Mouse (Mus musculus): ENCODE data around the gene Ank2. TPM values are rescaled to one million over a fixed set of nuclear protein-coding genes. Genes with fewer than 3 reads are reported as not detected.

Gene Ank2
- 37.0 and 45.6 TPM in 2 replicates for polyA plus RNA-seq (2014; fragmentation: Nextera tagmentation; extraction: Ambion mirVana)

GRCm38 (mm10) chr3:127498742-127499400 lies at the start of gene Ank2:
TSS of gene Ank2 (minus strand) at chr3:127499350.
- peak within 1 kb of the TSS; percentile 57 for H3K4me3 ChIP-seq (ENCODE audit: low read depth, low read length)
- ATAC-seq (replicated peaks; ENCODE audit: low FRiP score, low TSS enrichment, low read depth) (peak; percentile 74), DNase-seq (ENCODE audit: low spot score) (peak; percentile 79)
- peak within 1 kb of the TSS; percentile 100 for H3K4me2 ChIP-seq (ENCODE audit: low read length)
- no peaks in the 10 kb centered on the region for H3K4me1 ChIP-seq (replicated peaks; ENCODE audit: control insufficient read depth, insufficient read depth, low read length)
- H3K9me3 ChIP-seq (ENCODE audit: control insufficient read depth, low read length): no peaks in the 10 kb centered on the region
- peaks cover 27% of the 10 kb centered on the region for H3K27me3 ChIP-seq (replicated peaks; ENCODE audit: control insufficient read depth, insufficient read depth, low read length)
- H3K27ac ChIP-seq (ENCODE audit: low read depth): no peak within 1 kb of the TSS
- H3K36me3 ChIP-seq (ENCODE audit: control insufficient read depth, insufficient read depth, low read length): no peaks in the 10 kb centered on the region
- peak within 1 kb of the TSS; percentile 44 for H3K9ac ChIP-seq (ENCODE audit: low read length)
- under 1% methylated on average over 62 of the region's 62 CpGs for WGBS

DNA sequence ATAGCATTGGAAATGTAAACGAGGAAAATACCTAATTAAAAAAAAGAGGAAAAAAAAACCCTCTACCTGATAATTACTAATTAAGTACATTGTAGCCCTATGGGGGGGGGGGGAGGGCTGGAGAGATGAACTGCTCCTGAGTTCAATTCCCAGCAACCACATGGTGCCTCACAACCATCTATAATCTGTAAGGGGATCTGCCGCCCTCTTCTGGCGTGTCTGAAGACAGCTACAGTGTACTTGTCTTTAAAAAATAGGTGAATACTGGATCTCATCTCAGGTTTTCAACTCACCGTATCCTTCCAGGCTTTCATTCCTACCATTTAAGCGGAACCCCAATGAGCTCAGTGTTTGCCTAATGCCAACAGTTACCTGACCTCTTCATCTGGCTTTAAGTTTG lies 48.7 kb upstream of the Ank2 start:
- WGBS: 43% methylated on average over 5 of the region's 5 CpGs
- Histone ChIP-seq H3K4me2 (ENCODE audit: low read length) (no peak overlapping the region), H3K27ac (ENCODE audit: low read depth) (no peak overlapping the region), H3K9ac (ENCODE audit: low read length) (no peak overlapping the region), H3K27me3 (replicated peaks; ENCODE audit: control insufficient read depth, insufficient read depth, low read length) (no peaks in the 10 kb centered on the region), H3K36me3 (ENCODE audit: control insufficient read depth, insufficient read depth, low read length) (peaks cover 40% of the 10 kb centered on the region), H3K9me3 (ENCODE audit: control insufficient read depth, low read length) (no peaks in the 10 kb centered on the region), H3K4me3 (ENCODE audit: low read depth, low read length) (no peak overlapping the region), H3K4me1 (replicated peaks; ENCODE audit: control insufficient read depth, insufficient read depth, low read length) (peaks cover 5% of the 10 kb centered on the region; the same call in 1 of the 2 replicates)
- ATAC-seq (replicated peaks; ENCODE audit: low FRiP score, low TSS enrichment, low read depth) (no peak), DNase-seq (ENCODE audit: low spot score) (peak; percentile 55)

- DNase-seq (ENCODE audit: low spot score) (no peak), ATAC-seq (replicated peaks; ENCODE audit: low FRiP score, low TSS enrichment, low read depth) (no peak)
- Histone ChIP-seq H3K9me3 (ENCODE audit: control insufficient read depth, low read length) (no peaks in the 10 kb centered on the region), H3K27me3 (replicated peaks; ENCODE audit: control insufficient read depth, insufficient read depth, low read length) (no peaks in the 10 kb centered on the region), H3K4me3 (ENCODE audit: low read depth, low read length) (no peak overlapping the region), H3K9ac (ENCODE audit: low read length) (no peak overlapping the region), H3K36me3 (ENCODE audit: control insufficient read depth, insufficient read depth, low read length) (peaks cover 62% of the 10 kb centered on the region), H3K27ac (ENCODE audit: low read depth) (no peak overlapping the region), H3K4me2 (ENCODE audit: low read length) (no peak overlapping the region), H3K4me1 (replicated peaks; ENCODE audit: control insufficient read depth, insufficient read depth, low read length) (no peaks in the 10 kb centered on the region)
- WGBS: 26% methylated on average over 5 of the region's 5 CpGs
These were observed 45.5 kb upstream of the Ank2 start for GRCm38 (mm10) chr3:127544610-127545121.

- Histone ChIP-seq H3K27ac (ENCODE audit: low read depth) (no peak overlapping the region), H3K4me3 (ENCODE audit: low read depth, low read length) (no peak overlapping the region), H3K9me3 (ENCODE audit: control insufficient read depth, low read length) (no peaks in the 10 kb centered on the region), H3K4me2 (ENCODE audit: low read length) (no peak overlapping the region), H3K9ac (ENCODE audit: low read length) (no peak overlapping the region), H3K36me3 (ENCODE audit: control insufficient read depth, insufficient read depth, low read length) (peaks cover 68% of the 10 kb centered on the region), H3K4me1 (replicated peaks; ENCODE audit: control insufficient read depth, insufficient read depth, low read length) (no peaks in the 10 kb centered on the region), H3K27me3 (replicated peaks; ENCODE audit: control insufficient read depth, insufficient read depth, low read length) (no peaks in the 10 kb centered on the region)
- DNase-seq (ENCODE audit: low spot score) (no peak), ATAC-seq (replicated peaks; ENCODE audit: low FRiP score, low TSS enrichment, low read depth) (no peak)
- WGBS: 84% methylated on average over 4 of the region's 4 CpGs
These were observed 44.8 kb upstream of the Ank2 start for GRCm38 (mm10) chr3:127543976-127544375.

DNA sequence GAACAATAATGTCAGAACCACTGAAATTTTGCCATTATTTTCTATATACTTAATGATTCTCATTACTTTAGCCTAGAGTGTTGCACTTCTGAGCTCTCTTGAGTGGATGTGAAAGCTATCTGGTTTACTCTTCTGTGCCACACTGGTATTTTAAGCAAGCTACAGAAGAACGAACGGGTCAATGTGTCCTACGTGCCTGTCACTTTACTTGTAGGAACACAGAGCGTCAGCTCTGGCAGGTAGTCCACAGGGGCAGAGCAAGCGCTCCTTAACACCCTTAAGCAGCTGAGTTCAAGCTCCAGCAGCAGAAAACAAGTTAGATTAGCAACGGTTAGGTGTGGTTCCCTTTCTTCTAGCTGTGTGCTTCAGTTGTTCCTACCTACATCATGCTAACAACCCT lies 40.0 kb upstream of the Ank2 start:
- WGBS: 72% methylated on average over 6 of the region's 6 CpGs
- Histone ChIP-seq H3K27me3 (replicated peaks; ENCODE audit: control insufficient read depth, insufficient read depth, low read length) (no peaks in the 10 kb centered on the region), H3K4me2 (ENCODE audit: low read length) (no peak overlapping the region), H3K9me3 (ENCODE audit: control insufficient read depth, low read length) (no peaks in the 10 kb centered on the region), H3K4me3 (ENCODE audit: low read depth, low read length) (no peak overlapping the region), H3K36me3 (ENCODE audit: control insufficient read depth, insufficient read depth, low read length) (peaks cover 59% of the 10 kb centered on the region), H3K9ac (ENCODE audit: low read length) (no peak overlapping the region), H3K27ac (ENCODE audit: low read depth) (no peak overlapping the region), H3K4me1 (replicated peaks; ENCODE audit: control insufficient read depth, insufficient read depth, low read length) (no peaks in the 10 kb centered on the region)
- no peak for ATAC-seq (replicated peaks; ENCODE audit: low FRiP score, low TSS enrichment, low read depth)
- DNase-seq (ENCODE audit: low spot score): no peak

DNA sequence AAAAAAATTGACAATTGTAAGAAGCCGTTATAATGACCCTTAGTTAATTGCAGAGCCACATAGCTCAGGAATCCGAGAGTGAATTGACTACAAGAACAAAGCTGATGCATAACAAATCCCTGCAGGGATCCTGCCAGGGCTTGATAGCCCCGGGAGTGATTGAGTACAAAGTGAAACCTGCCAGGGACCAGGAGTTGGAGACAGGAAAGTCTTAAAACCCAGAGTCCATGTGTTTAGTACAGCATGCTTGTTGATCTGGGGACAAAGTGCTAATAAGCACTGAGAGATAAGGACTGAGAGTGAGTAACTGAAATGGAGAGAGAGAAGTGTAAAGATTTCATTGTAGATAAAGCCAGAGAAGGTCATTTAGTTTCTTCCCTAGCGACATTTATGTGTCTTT lies 31.1 kb upstream of the Ank2 start:
- H3K4me3 ChIP-seq (ENCODE audit: low read depth, low read length): no peak overlapping the region

DNA sequence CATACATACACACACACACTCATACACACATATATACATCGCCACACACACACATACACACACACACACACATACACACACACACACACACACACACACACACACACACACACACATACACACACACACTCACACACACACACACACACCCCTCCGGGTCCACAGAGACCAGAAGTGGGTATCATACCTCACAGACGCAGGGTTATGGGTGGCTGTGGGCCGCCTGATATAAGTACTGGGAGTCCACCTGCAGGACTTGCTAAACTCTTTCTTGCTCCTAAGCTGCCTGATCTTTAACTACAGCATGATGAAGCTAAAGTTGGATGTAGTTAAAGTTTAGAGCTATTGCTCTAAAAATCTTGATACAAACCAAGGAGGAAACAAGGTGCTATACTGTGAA lies 30.7 kb upstream of the Ank2 start:
- no peaks in the 10 kb centered on the region for H3K36me3 ChIP-seq (ENCODE audit: control insufficient read depth, insufficient read depth, low read length)
- ATAC-seq (replicated peaks; ENCODE audit: low FRiP score, low TSS enrichment, low read depth) (no peak), DNase-seq (ENCODE audit: low spot score) (no peak)
- no peak overlapping the region for H3K27ac ChIP-seq (ENCODE audit: low read depth)
- no peaks in the 10 kb centered on the region for H3K9me3 ChIP-seq (ENCODE audit: control insufficient read depth, low read length)
- H3K4me1 ChIP-seq (replicated peaks; ENCODE audit: control insufficient read depth, insufficient read depth, low read length): no peaks in the 10 kb centered on the region
- H3K9ac ChIP-seq (ENCODE audit: low read length): no peak overlapping the region
- H3K27me3 ChIP-seq (replicated peaks; ENCODE audit: control insufficient read depth, insufficient read depth, low read length): no peaks in the 10 kb centered on the region
- WGBS: 86% methylated on average over 4 of the region's 4 CpGs
- no peak overlapping the region for H3K4me3 ChIP-seq (ENCODE audit: low read depth, low read length)
- no peak overlapping the region for H3K4me2 ChIP-seq (ENCODE audit: low read length)

More for the DNA sequence above, 31.1 kb upstream of the Ank2 start:
- ATAC-seq (replicated peaks; ENCODE audit: low FRiP score, low TSS enrichment, low read depth) (no peak), DNase-seq (ENCODE audit: low spot score) (no peak)
- no peak overlapping the region for H3K9ac ChIP-seq (ENCODE audit: low read length)
- no peaks in the 10 kb centered on the region for H3K27me3 ChIP-seq (replicated peaks; ENCODE audit: control insufficient read depth, insufficient read depth, low read length)
- WGBS: 14% methylated on average over 4 of the region's 4 CpGs
- no peak overlapping the region for H3K27ac ChIP-seq (ENCODE audit: low read depth)
- no peaks in the 10 kb centered on the region for H3K36me3 ChIP-seq (ENCODE audit: control insufficient read depth, insufficient read depth, low read length)
- no peak overlapping the region for H3K4me2 ChIP-seq (ENCODE audit: low read length)
- H3K4me1 ChIP-seq (replicated peaks; ENCODE audit: control insufficient read depth, insufficient read depth, low read length): no peaks in the 10 kb centered on the region
- no peaks in the 10 kb centered on the region for H3K9me3 ChIP-seq (ENCODE audit: control insufficient read depth, low read length)

DNA sequence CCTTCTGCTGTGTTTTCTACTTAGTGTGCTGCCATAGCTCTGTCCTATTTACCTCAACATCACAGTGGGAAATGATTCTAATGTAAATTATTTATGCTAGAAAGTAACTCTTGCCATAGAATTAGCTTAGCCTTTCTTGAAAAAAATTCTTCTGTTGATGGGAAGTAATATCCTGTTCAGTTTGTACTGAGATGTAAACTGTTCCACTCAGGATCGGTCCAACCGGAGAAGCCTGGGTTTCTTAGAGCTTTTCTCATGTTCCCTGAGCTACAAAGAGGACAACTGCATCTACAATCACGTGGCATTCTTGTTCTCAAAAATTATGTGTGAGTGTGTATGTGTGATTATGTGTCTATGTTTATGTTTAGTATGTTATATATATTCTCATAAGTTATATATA lies 30.1 kb upstream of the Ank2 start:
- Histone ChIP-seq H3K9me3 (ENCODE audit: control insufficient read depth, low read length) (no peaks in the 10 kb centered on the region), H3K4me1 (replicated peaks; ENCODE audit: control insufficient read depth, insufficient read depth, low read length) (no peaks in the 10 kb centered on the region), H3K27ac (ENCODE audit: low read depth) (no peak overlapping the region), H3K9ac (ENCODE audit: low read length) (no peak overlapping the region), H3K36me3 (ENCODE audit: control insufficient read depth, insufficient read depth, low read length) (no peaks in the 10 kb centered on the region), H3K4me3 (ENCODE audit: low read depth, low read length) (no peak overlapping the region), H3K4me2 (ENCODE audit: low read length) (no peak overlapping the region), H3K27me3 (replicated peaks; ENCODE audit: control insufficient read depth, insufficient read depth, low read length) (no peaks in the 10 kb centered on the region)
- DNase-seq (ENCODE audit: low spot score): no peak
- WGBS: 58% methylated on average over 3 of the region's 3 CpGs
- ATAC-seq (replicated peaks; ENCODE audit: low FRiP score, low TSS enrichment, low read depth): no peak

- H3K4me2 ChIP-seq (ENCODE audit: low read length): no peak overlapping the region
- ATAC-seq (replicated peaks; ENCODE audit: low FRiP score, low TSS enrichment, low read depth) (no peak), DNase-seq (ENCODE audit: low spot score) (no peak)
- no peak overlapping the region for H3K4me3 ChIP-seq (ENCODE audit: low read depth, low read length)
- H3K36me3 ChIP-seq (ENCODE audit: control insufficient read depth, insufficient read depth, low read length): no peaks in the 10 kb centered on the region
- 77% methylated on average over 5 of the region's 5 CpGs for WGBS
- H3K4me1 ChIP-seq (replicated peaks; ENCODE audit: control insufficient read depth, insufficient read depth, low read length): no peaks in the 10 kb centered on the region
- H3K27ac ChIP-seq (ENCODE audit: low read depth): no peak overlapping the region
- no peaks in the 10 kb centered on the region for H3K9me3 ChIP-seq (ENCODE audit: control insufficient read depth, low read length)
- H3K27me3 ChIP-seq (replicated peaks; ENCODE audit: control insufficient read depth, insufficient read depth, low read length): no peaks in the 10 kb centered on the region
- H3K9ac ChIP-seq (ENCODE audit: low read length): no peak overlapping the region
These were observed 28.4 kb upstream of the Ank2 start for GRCm38 (mm10) chr3:127527465-127528034.
